Mouse (Mus musculus) liver, embryonic 14.5 days (tissue): Measurements from ENCODE around the gene B430306N03Rik. TPM values are rescaled to one million over a fixed set of nuclear protein-coding genes. Genes with fewer than 3 reads are reported as not detected.

Experiments used
- ATAC-seq: fragments of 200-750 bp; cut with Nextera tagmentation; 2 replicates; pipeline ENCODE4 v1.8.0; 2017; ENCODE audit warnings: moderate number of reproducible peaks, mild to moderate bottlenecking, moderate library complexity; ENCODE audit not compliant: insufficient read depth
- DNase-seq, 3 experiments: peaks; one replicate each; pipeline ENCODE4 v3.0.0-alpha.2; 2012 to 2013; ENCODE audit warnings: low read depth in 3 of 3, low spot score in 3 of 3
- H3K27ac ChIP-seq: fragments of 300-500 bp; sonication (generic); 2 replicates; pipeline ENCODE4 v1.5.1; 2014; ENCODE audit warnings: moderate library complexity, mild to moderate bottlenecking, control low read depth, inconsistent platforms
- H3K27me3 ChIP-seq: fragments of 300-500 bp; sonication (generic); 2 replicates; pipeline ENCODE4 v1.6.1; 2014; ENCODE audit warnings: mild to moderate bottlenecking, low read length, moderate library complexity; ENCODE audit not compliant: control insufficient read depth, insufficient read depth
- H3K36me3 ChIP-seq: fragments of 300-500 bp; sonication (generic); replicated peaks from 2 replicates; pipeline ENCODE4 v1.6.1; 2014; ENCODE audit warnings: low read depth; ENCODE audit not compliant: control insufficient read depth, insufficient read depth
- H3K4me1 ChIP-seq, 2 experiments: fragments of 200-500 bp in 1 of 2; fragments of 300-500 bp in 1 of 2; sonication (generic) in 1 of 2; replicated peaks; 2 replicates each; pipeline ENCODE4 v1.6.1; 2012 to 2014; ENCODE audit warnings: antibody characterized with exemption in 1 of 2, inconsistent platforms in 1 of 2, low read length in 1 of 2; ENCODE audit not compliant: control insufficient read depth in 2 of 2, insufficient read depth in 2 of 2
- H3K4me2 ChIP-seq: fragments of 300-500 bp; sonication (generic); 2 replicates; pipeline ENCODE4 v1.6.1; 2014; ENCODE audit warnings: low read depth, mild to moderate bottlenecking, control low read depth, moderate library complexity
- H3K4me3 ChIP-seq, 2 experiments: fragments of 200-500 bp in 1 of 2; fragments of 300-500 bp in 1 of 2; sonication (generic) in 1 of 2; 2 replicates each; pipeline ENCODE4 v1.5.1; 2012 to 2014; ENCODE audit warnings: low read depth in 2 of 2, low read length in 2 of 2, mild to moderate bottlenecking in 2 of 2, control low read depth in 1 of 2, inconsistent platforms in 1 of 2, moderate library complexity in 1 of 2; ENCODE audit not compliant: insufficient read depth in 1 of 2
- H3K9ac ChIP-seq: fragments of 300-500 bp; sonication (generic); replicated peaks from 2 replicates; pipeline ENCODE4 v1.6.1; 2014; ENCODE audit warnings: mild to moderate bottlenecking, control low read depth, moderate library complexity
- H3K9me3 ChIP-seq: fragments of 300-500 bp; sonication (generic); 2 replicates; pipeline ENCODE4 v1.6.1; 2016; ENCODE audit warnings: low read length, mixed read lengths; ENCODE audit not compliant: control insufficient read depth
- CTCF ChIP-seq: IDR thresholded peaks from 2 replicates; pipeline ENCODE4 v1.5.1; 2016; ENCODE audit warnings: antibody characterized with exemption, low read depth, control low read depth
- EP300 ChIP-seq: IDR thresholded peaks from 2 replicates; pipeline ENCODE4 v1.6.1; 2016; ENCODE audit warnings: antibody characterized with exemption, low read depth
- WGBS: fragments of 180-500 bp; shearing (Covaris S2); extraction: QIAGEN DNeasy Blood & Tissue Kit; methylation state at CpG from one replicate; pipeline ENCODE4 v1.1.7; 2014; ENCODE audit not compliant: insufficient replicate concordance; 5-methylcytosine and 5-hydroxymethylcytosine counted together
- polyA plus RNA-seq, 2 experiments: library from polyadenylated mRNA; depleted of rRNA in 1 of 2; stranded (reverse) in 1 of 2; unstranded in 1 of 2; fragments of >200 nt; fragmentation: Nextera tagmentation in 1 of 2; extraction: Ambion mirVana in 1 of 2; gene quantifications; 2 replicates each; pipeline versions ENCODE4 v1.2.1 to v1.2.3; 2012 to 2014

Gene B430306N03Rik
- polyA plus RNA-seq, 2 experiments, result 1.8 to 2.6 TPM

- H3K4me2 ChIP-seq, result no peak overlapping the region
- no peak overlapping the region; the same call in 1 of the 2 replicates for H3K9ac ChIP-seq
- peaks cover 23 to 48% of the 10 kb centered on the region in 2 experiments for H3K4me1 ChIP-seq
- 43% methylated on average over 4 of the region's 4 CpGs for WGBS
- no peak overlapping the region for H3K27ac ChIP-seq
- H3K27me3 ChIP-seq, result no peaks in the 10 kb centered on the region
- no peak for TF ChIP-seq CTCF
- TF ChIP-seq EP300, result no peak
- DNase-seq (no peak), ATAC-seq (no peak)
- H3K9me3 ChIP-seq, result no peaks in the 10 kb centered on the region
- no peaks in the 10 kb centered on the region for H3K36me3 ChIP-seq
- no peak overlapping the region for H3K4me3 ChIP-seq
Measured at GRCm38 (mm10) chr17:48279002-48279401, 36.9 kb upstream of the B430306N03Rik start.

GRCm38 (mm10) chr17:48280943-48281738 lies 34.8 kb upstream of the B430306N03Rik start:
- Histone ChIP-seq H3K27ac (no peak overlapping the region; the same call in none of the 2 replicates), H3K9ac (peak overlapping the region; percentile 69), H3K4me3 (peak overlapping the region; percentile 48 to 72), H3K4me1 (peaks cover 17 to 34% of the 10 kb centered on the region in 2 experiments), H3K36me3 (no peaks in the 10 kb centered on the region), H3K9me3 (no peaks in the 10 kb centered on the region), H3K27me3 (no peaks in the 10 kb centered on the region), H3K4me2 (peak overlapping the region; percentile 64)
- TF ChIP-seq CTCF, result no peak
- no peak for TF ChIP-seq EP300
- WGBS, result 25% methylated on average over 18 of the region's 18 CpGs
- ATAC-seq (peak; percentile 56), DNase-seq (no peak)

DNA sequence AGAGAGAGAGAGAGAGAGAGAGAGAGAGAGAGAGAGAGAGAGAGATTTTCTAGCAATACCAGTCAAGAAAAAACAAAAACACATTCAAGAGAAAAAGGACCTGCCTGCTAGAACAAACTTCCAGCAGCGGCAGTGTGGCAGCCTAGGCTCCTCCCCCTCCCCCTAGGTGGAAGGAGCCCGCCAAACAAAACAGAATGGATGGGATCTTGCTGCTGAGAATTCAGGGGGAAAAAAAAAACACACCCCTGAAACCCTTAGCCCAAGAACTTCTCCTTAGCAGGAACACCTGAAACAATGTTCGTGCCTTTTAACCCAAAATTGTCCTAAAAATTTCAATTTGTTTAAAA lies 34.2 kb upstream of the B430306N03Rik start:
- Histone ChIP-seq H3K9me3 (no peaks in the 10 kb centered on the region), H3K4me1 (peaks cover 17 to 34% of the 10 kb centered on the region in 2 experiments), H3K4me2 (peak overlapping the region; percentile 64), H3K4me3 (peak overlapping the region; percentile 48 to 72), H3K27ac (no peak overlapping the region; the same call in none of the 2 replicates), H3K27me3 (no peaks in the 10 kb centered on the region), H3K36me3 (no peaks in the 10 kb centered on the region), H3K9ac (peak overlapping the region; percentile 69)
- ATAC-seq, result peak; percentile 54; the same call in 1 of the 2 replicates
- no peak for DNase-seq
- TF ChIP-seq CTCF (no peak), EP300 (no peak)
- whole genome bisulfite sequencing, result 9% methylated on average over 3 of the region's 3 CpGs

DNA sequence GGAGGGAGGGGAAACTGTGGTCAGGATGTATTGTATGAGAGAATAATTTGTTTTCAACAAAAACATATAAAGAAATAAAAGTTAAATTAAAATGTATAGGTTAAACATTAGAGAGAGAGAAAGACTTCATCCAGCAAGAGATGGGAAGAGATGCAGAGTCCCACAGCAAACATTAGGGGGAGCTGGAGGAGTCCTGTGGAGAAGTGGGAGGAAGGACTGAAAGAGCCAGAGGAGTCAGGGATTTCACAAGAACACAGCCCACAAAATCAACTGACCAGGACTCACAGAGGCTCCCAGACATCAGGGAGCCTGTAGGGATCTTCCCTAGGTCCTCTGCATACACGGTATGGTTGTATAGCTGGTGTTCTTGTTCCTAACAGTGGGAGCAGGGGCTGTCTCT lies 29.2 kb upstream of the B430306N03Rik start:
- 25% methylated on average over 1 of the region's 1 CpGs for WGBS
- peak; percentile 60 for TF ChIP-seq CTCF
- no peak for TF ChIP-seq EP300
- no peaks in the 10 kb centered on the region for H3K36me3 ChIP-seq
- H3K4me1 ChIP-seq, result peaks cover 9 to 10% of the 10 kb centered on the region in 2 experiments
- H3K9ac ChIP-seq, result no peak overlapping the region
- H3K9me3 ChIP-seq, result no peaks in the 10 kb centered on the region
- no peak for DNase-seq
- no peaks in the 10 kb centered on the region for H3K27me3 ChIP-seq
- H3K4me2 ChIP-seq, result no peak overlapping the region
- H3K27ac ChIP-seq, result no peak overlapping the region
- ATAC-seq, result peak; percentile 23; the same call in 1 of the 2 replicates
- no peak overlapping the region for H3K4me3 ChIP-seq

DNA sequence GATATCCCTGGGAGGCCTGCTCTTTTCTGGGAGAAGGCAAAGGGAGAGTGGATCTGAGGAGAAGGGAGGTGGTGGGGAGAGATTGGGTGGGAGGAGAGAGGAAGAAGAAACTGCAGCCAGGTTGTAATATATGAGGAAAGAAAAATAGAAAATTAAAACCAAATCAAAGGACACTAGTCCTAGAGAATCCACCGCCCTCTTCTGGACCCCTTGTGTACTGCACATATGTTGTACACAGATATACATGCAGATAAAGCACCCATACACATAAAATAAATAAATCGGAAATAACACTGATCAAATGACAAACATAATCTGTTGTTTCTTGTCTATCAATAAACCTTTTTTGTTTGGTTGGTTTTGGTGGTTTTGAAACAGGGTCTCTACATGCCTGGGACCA lies 28.7 kb upstream of the B430306N03Rik start:
- ATAC-seq (no peak), DNase-seq (no peak)
- peaks cover 8 to 9% of the 10 kb centered on the region in 2 experiments for H3K4me1 ChIP-seq
- H3K9ac ChIP-seq, result no peak overlapping the region
- TF ChIP-seq CTCF (peak; percentile 53; the same call in 1 of the 2 replicates), EP300 (no peak)
- no peak overlapping the region for H3K27ac ChIP-seq
- no peaks in the 10 kb centered on the region for H3K9me3 ChIP-seq
- H3K27me3 ChIP-seq, result no peaks in the 10 kb centered on the region
- H3K4me3 ChIP-seq, result no peak overlapping the region
- H3K36me3 ChIP-seq, result no peaks in the 10 kb centered on the region
- H3K4me2 ChIP-seq, result no peak overlapping the region
- 35% methylated on average over 2 of the region's 2 CpGs for WGBS
